Mouse (Mus musculus): Measurements from ENCODE around the gene Kirrel3. TPM values are rescaled to one million over a fixed set of nuclear protein-coding genes. Genes with fewer than 3 reads are reported as not detected.

Kirrel3 gene
- total RNA-seq, 2 experiments from 2014 or later, result 0.47 to 0.51 TPM

DNA sequence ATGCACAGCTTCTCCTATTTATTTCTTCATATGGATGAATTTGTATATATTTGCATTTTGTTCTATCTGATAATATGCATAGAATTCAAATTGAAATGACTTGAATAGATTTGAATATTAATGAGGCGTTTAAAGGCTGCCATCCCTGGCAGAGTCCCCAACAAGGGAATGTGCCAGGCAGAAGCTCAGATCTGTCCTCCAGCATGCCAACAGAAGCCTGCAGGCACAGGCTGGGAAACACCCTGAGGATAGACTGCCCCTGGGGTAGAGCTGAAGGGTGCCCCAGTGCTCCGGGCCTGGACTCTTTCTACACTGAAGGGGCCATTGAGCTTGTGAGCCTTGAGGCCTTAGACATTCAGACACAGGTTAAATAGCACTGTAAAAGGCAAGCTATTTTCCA lies 21.5 kb downstream of the Kirrel3 start:
- DNase-seq, result no peak

GRCm38 (mm10) chr9:34518861-34519260 lies 33.2 kb downstream of the Kirrel3 start:
- DNase-seq, result no peak

DNA sequence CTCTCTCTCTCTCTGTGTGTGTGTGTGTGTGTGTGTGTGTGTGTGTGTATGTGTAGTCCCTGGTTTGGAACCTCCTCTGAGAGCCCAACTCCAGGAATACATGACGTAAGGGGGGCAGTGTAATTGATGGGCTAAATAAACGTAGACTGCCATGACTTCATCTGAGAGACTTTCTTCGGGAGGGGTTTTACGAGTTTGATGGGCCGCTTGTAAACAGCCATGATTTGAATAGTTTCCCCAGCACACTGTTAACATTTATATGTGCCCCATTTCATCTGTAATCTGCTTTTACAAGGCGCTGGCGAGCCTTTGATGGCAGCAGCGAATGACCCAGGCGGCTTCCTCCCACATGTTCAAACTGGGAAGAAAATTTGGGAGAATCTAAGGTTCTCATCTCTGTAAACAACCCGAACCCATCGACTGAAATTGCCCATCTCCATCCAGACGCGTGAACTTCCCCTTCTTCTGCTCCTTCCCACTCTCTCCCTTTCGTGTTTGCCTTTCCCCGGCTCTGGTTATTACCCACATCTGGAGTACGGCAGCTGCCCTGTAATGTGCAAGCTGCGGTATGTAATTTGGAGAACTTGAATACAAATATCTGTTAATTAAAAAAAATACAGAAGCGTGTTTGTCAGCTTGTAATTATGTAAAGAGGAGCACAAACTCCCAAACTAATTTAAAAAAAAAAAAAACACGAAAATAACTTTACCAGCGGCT lies 34.7 kb downstream of the Kirrel3 start:
- no peak for DNase-seq

- no peak for DNase-seq
Observed at GRCm38 (mm10) chr9:34525695-34526094, 40.0 kb downstream of the Kirrel3 start.

- no peak for DNase-seq
Observed at GRCm38 (mm10) chr9:34538591-34539335, 53.1 kb downstream of the Kirrel3 start.

DNA sequence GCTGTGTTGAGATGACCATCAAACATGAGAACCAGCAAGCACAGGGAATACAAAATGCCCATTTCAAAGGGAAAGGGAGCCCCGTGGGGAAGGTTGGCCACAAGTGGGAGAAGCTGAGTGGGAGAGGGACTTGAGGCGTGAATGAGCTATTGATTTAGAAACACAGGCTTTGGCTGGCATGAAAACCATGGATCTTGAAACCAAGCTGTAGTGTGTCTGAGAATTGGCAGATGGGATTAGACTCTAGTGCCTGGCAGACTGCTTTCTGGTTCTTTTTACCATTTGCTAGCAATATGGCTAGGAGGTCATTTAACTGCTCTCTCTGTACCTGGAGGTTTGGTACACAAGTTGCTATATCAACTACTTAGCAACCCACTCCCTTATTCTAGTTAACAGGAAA lies 56.2 kb downstream of the Kirrel3 start:
- no peak for DNase-seq

DNA sequence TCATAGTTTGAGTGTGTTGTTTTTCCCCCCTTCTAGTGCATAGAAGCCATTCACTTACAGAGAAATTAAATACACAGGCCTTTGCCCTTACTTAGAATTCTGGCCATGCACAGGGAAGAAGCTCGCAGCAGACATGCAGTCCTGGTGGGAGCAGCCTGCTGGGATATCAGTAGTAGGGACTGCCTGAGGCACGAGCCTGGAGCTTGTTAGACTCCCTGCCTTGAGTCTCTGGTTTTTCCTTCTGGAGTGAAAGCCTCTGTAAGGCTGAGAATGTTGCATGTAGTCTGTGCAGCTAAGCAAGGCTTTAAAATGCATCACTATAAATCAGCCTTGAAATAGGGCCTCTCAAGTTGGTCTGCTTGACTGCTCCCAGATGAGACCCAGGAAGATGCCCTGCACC lies 70.0 kb downstream of the Kirrel3 start:
- no peak for DNase-seq

DNA sequence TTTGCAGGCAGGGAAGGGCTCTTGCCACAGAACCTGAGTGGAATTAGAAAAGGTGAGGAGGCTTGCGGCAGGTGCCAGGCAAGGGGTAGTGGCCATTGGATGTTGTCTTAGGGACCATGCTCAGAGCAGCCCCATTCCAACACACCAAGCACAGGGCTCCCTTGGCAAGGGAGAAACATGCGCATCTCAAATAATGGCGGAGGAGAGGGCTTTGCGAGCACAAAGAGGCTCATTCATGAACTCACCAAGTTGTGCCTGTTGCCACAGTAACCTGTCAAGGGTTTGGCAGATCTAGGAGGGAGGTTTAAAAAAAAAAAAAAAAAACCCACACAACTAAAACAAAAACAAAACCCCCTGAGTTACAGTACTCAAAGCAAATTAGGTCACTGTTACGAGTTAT lies 72.2 kb downstream of the Kirrel3 start:
- DNase-seq, result peak in 1 of 2 experiments; percentile 1

GRCm38 (mm10) chr9:34558291-34558899 lies 72.7 kb downstream of the Kirrel3 start:
- peak in 1 of 2 experiments; percentile 3 for DNase-seq

DNA sequence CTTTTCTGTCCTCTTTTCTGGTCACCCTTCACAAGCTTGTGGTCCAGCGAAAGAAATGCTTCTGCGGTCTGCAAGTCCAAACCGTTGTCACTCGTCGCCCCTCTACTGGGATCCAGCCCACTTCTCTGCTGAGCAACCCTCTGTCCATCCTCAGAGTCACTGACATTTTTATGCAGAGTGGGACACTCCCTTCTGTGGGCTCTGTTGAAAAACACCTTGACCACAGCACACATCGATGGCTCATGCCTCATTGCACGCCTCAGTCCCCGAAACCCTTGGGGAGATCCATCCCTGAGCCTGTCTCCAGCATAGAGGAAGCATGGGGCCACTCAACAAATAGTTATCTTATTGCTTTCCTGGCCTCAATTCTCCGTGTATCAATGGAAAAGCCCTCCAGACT lies 73.4 kb downstream of the Kirrel3 start:
- DNase-seq, result no peak

GRCm38 (mm10) chr9:34561281-34561680 lies 75.6 kb downstream of the Kirrel3 start:
- no peak for DNase-seq

DNA sequence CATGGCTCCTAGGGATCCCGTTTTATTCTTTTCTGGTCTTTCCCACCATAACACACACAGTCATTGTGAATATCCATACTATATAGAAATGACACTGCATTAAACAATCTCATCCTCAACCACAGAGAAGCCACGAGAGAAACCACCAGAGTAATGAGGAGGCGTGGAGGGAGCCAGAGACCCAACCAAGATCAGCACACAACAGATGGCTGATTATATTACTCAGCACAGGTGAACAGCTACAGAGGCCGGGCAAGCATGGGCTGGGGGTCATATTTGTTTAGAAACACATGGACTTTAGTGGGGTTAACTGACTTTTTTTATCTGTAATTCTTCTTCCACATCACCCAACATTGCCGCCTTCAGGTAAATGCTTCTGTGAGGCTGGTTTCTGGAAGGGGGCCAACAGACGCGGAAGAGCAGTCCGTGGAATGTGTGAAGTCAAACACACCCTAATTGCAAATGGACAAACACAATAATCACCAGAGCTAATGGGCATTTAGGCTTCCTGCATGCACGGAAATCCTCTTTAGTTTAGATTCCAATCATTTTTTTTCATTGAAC lies 76.8 kb downstream of the Kirrel3 start:
- no peak for DNase-seq

DNA sequence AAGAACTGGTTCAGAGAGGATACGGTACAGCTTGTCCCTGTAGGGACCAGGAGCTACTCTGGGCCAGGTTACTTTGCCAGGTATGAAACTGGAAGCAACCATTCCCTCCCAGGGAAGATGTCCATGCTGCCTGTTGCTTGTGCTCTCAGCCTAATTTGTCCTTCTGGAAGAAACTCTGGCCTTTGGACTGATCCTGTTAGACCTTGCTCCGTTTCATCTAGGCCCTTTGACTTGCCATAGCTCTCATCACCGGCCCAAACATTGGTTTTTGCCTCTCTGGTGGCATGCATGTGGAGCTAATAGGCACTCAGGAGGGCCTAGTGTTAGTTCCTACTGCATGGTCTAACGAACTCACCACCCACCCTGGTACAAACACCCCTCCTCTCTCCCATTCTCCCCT lies 88.2 kb downstream of the Kirrel3 start:
- no peak for DNase-seq

GRCm38 (mm10) chr9:34574611-34575010 lies 88.9 kb downstream of the Kirrel3 start:
- DNase-seq, result no peak

DNA sequence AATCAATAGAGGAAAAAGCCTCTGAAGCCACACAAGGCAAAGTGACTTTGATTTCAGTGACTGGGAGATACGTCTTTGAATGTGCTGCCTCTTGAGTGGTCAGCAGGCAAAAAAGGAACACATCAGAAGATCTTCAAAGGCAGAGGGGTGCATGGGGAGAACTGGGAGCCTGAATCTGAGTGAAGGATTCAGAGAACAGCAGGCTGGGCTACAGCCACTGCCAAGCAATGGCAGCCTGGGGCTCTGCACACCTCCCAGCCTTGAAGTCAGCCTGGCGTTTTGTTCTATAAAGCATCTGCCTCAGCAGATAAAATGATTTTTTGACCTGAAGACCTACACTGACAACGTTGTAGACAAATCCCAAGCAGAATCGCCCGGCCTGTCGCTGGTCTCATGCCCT lies 93.5 kb downstream of the Kirrel3 start:
- DNase-seq, result no peak

- no peak for DNase-seq
Observed at GRCm38 (mm10) chr9:34580059-34580458, 94.4 kb downstream of the Kirrel3 start.

DNA sequence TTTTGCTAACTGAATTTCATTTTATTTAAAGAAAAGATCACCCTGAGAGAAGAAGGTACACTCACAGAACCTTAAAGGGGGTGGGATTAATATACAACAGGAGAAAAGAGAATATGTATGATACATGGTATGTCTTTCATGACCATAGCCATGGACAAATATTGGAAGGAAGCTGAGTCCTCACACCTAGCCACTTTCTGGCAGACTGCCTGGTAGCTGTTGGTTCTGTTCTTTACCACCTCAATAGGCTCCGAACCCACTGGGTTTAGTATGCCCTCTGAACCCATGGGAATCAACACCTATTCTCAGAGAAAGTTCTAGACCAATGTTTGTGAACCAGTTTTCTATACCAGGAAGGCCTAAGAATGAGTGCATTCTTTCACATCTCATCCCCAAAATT lies 96.8 kb downstream of the Kirrel3 start:
- DNase-seq, result no peak

- DNase-seq, result no peak
Observed at GRCm38 (mm10) chr9:34585487-34585886, 99.8 kb downstream of the Kirrel3 start.

- no peak for DNase-seq
Observed at GRCm38 (mm10) chr9:34586080-34586479, 100.4 kb downstream of the Kirrel3 start.

DNA sequence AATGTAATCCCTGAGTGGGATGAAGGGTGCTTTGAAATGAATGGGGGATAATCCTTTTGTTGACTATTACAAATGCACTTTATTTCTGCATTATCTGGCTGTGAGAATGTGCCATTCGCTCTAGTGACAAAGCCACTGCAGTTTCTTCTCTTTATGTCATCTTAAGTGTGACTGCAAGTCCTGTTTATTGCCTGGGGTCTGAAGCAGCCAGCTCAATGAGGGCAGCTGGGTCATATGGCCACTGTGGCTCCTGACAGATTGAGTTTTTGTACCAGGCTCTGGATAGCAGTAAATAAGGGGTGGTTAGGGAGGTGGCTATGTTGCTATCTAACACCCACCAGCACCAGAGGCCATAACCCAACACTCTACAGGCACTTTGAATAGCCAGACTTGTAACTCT lies 104.1 kb downstream of the Kirrel3 start:
- no peak for DNase-seq

- no peak for DNase-seq
Observed at GRCm38 (mm10) chr9:34592073-34592610, 106.4 kb downstream of the Kirrel3 start.

- DNase-seq, result no peak
Observed at GRCm38 (mm10) chr9:34593889-34594288, 108.2 kb downstream of the Kirrel3 start.

- no peak for DNase-seq
Observed at GRCm38 (mm10) chr9:34600326-34600725, 114.6 kb downstream of the Kirrel3 start.

All from heart, adult 18-20 months (tissue).